Mouse (Mus musculus) E14TG2a.4 (cell line): ENCODE data around the gene Obscn.

ENCODE experiments used
- CTCF ChIP-seq: conservative IDR thresholded peaks from 2 replicates; pipeline ENCODE4 v1.5.1; 2014; ENCODE audit warnings: low read length
- POU5F1 ChIP-seq: IDR thresholded peaks from 2 replicates; pipeline ENCODE4 v1.6.1; 2014; ENCODE audit warnings: low read length, borderline replicate concordance

- no peak for TF ChIP-seq CTCF
- no peak for TF ChIP-seq POU5F1
Measured at GRCm38 (mm10) chr11:59165616-59166241, 29.5 kb upstream of the Obscn start.
